Mouse (Mus musculus) myocyte (in vitro differentiated cells): Measurements from ENCODE around the gene Eif4a1. TPM values are rescaled to one million over a fixed set of nuclear protein-coding genes. Genes with fewer than 3 reads are reported as not detected.

ENCODE experiments used
- H3K27me3 ChIP-seq: one replicate; pipeline ENCODE4 v1.6.1; 2011; ENCODE audit not compliant: control insufficient read depth, insufficient read depth, insufficient read length
- H3K36me3 ChIP-seq: one replicate; pipeline ENCODE4 v1.6.1; 2011; ENCODE audit not compliant: control insufficient read depth, insufficient read depth
- H3K4me2 ChIP-seq: one replicate; pipeline ENCODE4 v1.6.1; 2011; ENCODE audit warnings: low read depth, control low read depth
- H3K4me3 ChIP-seq: one replicate; pipeline ENCODE4 v1.5.1; 2011; ENCODE audit warnings: mild to moderate bottlenecking, control low read depth, moderate library complexity
- H3K79me2 ChIP-seq: one replicate; pipeline ENCODE4 v1.6.1; 2011; ENCODE audit not compliant: control insufficient read depth, insufficient read depth
- H3ac ChIP-seq: one replicate; pipeline ENCODE4 v1.6.1; 2011; ENCODE audit not compliant: control insufficient read depth, insufficient read length
- CEBPB ChIP-seq: IDR thresholded peaks from 2 replicates; pipeline ENCODE4 v1.6.1; 2011; ENCODE audit warnings: mild to moderate bottlenecking, moderate library complexity; ENCODE audit not compliant: poor library complexity, insufficient read depth, severe bottlenecking
- E2F4 ChIP-seq: IDR thresholded peaks from one replicate; pipeline ENCODE4 v1.6.1; 2011; ENCODE audit warnings: mild to moderate bottlenecking, control low read depth, moderate library complexity; ENCODE audit not compliant: insufficient read depth
- MAX ChIP-seq: IDR thresholded peaks from one replicate; pipeline ENCODE4 v1.6.1; 2011; ENCODE audit warnings: low read depth, mild to moderate bottlenecking, control low read depth
- MYOD1 ChIP-seq, 3 experiments: IDR thresholded peaks; one replicate each; pipeline ENCODE4 v1.6.1; 2011; ENCODE audit warnings: control low read depth in 2 of 3, low read depth in 2 of 3, mild to moderate bottlenecking in 2 of 3, moderate library complexity in 1 of 3; ENCODE audit not compliant: insufficient read length in 2 of 3, control insufficient read depth in 1 of 3
- MYOG ChIP-seq, 3 experiments: IDR thresholded peaks; one replicate each; pipeline ENCODE4 v1.6.1; 2011; ENCODE audit warnings: control low read depth in 2 of 3, low read depth in 2 of 3, mild to moderate bottlenecking in 2 of 3; ENCODE audit not compliant: insufficient read length in 2 of 3, control insufficient read depth in 1 of 3, insufficient read depth in 1 of 3
- POLR2A ChIP-seq: IDR thresholded peaks from one replicate; pipeline ENCODE4 v1.6.1; 2011; ENCODE audit warnings: low read depth, mild to moderate bottlenecking, control low read depth, moderate library complexity; ENCODE audit not compliant: insufficient read length
- POLR2AphosphoS2 ChIP-seq: IDR thresholded peaks from one replicate; pipeline ENCODE4 v1.6.1; 2011; ENCODE audit warnings: low read depth, control low read depth; ENCODE audit not compliant: insufficient read length
- REST ChIP-seq: IDR thresholded peaks from one replicate; pipeline ENCODE4 v1.6.1; 2011; ENCODE audit warnings: mild to moderate bottlenecking, control low read depth, moderate library complexity; ENCODE audit not compliant: insufficient read depth, insufficient read length
- SRF ChIP-seq: IDR thresholded peaks from one replicate; pipeline ENCODE4 v1.6.1; 2011; ENCODE audit warnings: low read depth; ENCODE audit not compliant: control insufficient read depth, insufficient read length
- TCF12 ChIP-seq: IDR thresholded peaks from one replicate; pipeline ENCODE4 v1.6.1; 2011; ENCODE audit warnings: mild to moderate bottlenecking, control low read depth; ENCODE audit not compliant: poor library complexity, insufficient read depth, severe bottlenecking
- TCF3 ChIP-seq: IDR thresholded peaks from one replicate; pipeline ENCODE4 v1.6.1; 2011; ENCODE audit warnings: low read depth, control low read depth; ENCODE audit not compliant: insufficient read length
- USF1 ChIP-seq: IDR thresholded peaks from one replicate; pipeline ENCODE4 v1.6.1; 2011; ENCODE audit warnings: low read depth, mild to moderate bottlenecking, control low read depth, moderate library complexity
- polyA plus RNA-seq: library from polyadenylated mRNA; unstranded; fragments of >200 nt; fragmentation: generic; extraction: Trizol; gene quantifications from one replicate; pipeline ENCODE4 v1.2.1, GENCODE M21; 2012; ENCODE audit warnings: missing spikeins

Eif4a1 gene
- polyA plus RNA-seq, 1 experiment = 553 TPM

DNA sequence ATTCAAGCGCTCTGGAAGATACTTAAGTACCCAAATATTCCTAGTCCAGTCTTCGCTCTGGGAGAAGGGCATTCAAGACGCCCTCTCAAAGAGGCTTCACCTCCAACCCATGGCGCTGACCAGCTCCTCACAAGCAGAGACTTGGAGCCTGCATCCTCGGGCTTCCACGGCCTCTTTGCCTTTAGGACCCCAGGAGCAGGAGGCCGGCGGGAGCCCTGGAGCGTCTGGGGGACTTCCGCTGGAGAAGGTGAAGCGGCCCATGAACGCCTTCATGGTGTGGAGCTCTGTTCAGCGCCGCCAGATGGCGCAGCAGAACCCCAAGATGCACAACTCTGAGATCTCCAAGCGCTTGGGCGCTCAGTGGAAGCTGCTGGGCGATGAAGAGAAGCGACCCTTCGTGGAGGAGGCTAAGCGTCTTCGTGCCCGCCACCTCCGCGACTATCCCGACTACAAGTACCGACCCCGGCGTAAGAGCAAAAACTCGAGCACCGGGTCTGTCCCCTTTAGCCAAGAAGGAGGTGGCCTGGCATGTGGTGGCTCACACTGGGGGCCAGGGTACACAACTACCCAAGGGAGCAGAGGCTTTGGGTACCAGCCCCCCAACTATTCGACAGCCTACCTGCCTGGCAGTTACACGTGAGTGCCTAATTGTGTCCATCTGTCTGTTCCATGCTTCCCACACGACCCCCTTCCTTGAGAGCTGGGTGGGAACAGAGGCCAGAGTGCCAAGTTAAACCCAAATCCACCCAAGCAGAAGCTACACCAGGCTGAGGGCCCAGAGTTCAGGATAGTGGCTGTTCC lies 16.8 kb downstream of the Eif4a1 start, which contains the start of gene Sox15:
Gene Sox15 (plus strand): TSS at position 51 of the 801 bp plus-strand sequence.
- peaks cover 9% of the 10 kb centered on the region for H3K79me2 ChIP-seq
- H3K36me3 ChIP-seq = peaks cover 10% of the 10 kb centered on the region
- TF ChIP-seq USF1 (no peak), MYOG (IDR thresholded peaks at IDR 0.05; ENCODE audit: control insufficient read depth in 1 of 3, insufficient read depth in 1 of 3, insufficient read length in 2 of 3, low read depth in 2 of 3) (no peak), POLR2AphosphoS2 (no peak), TCF3 (no peak), MAX (no peak), E2F4 (no peak), MYOD1 (IDR thresholded peaks at IDR 0.05; ENCODE audit: control insufficient read depth in 1 of 3, insufficient read length in 2 of 3, low read depth in 2 of 3) (no peak), TCF12 (no peak), REST (no peak), POLR2A (no peak), CEBPB (no peak), SRF (no peak)
- no peak within 1 kb of the TSS for H3ac ChIP-seq
- no peak within 1 kb of the TSS for H3K4me3 ChIP-seq
- H3K4me2 ChIP-seq = no peak within 1 kb of the TSS
- no peaks in the 10 kb centered on the region for H3K27me3 ChIP-seq

DNA sequence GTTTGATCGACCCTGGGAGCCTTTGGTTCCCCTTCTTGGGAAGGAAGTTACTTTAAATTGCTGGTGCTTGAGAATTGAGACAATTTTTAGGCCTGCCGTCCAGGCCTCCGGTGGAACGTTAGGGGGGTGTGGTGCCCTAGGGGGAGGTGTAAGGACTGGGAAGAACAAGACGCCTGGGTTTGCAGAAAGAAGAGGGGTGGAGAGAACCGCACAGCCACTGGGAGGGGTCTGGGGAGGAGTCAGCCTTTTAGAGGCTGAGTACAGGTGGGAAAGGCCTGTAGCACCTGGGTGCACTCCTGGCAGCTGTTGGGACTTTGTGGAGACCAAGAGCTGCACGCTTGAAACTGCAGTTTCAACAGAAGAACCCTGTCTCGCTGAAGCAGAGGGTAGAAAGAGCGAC lies 17.5 kb downstream of the Eif4a1 start:
- TF ChIP-seq POLR2AphosphoS2 (no peak), MAX (no peak), MYOD1 (IDR thresholded peaks at IDR 0.05; ENCODE audit: control insufficient read depth in 1 of 3, insufficient read length in 2 of 3, low read depth in 2 of 3) (no peak), E2F4 (no peak), POLR2A (no peak), MYOG (IDR thresholded peaks at IDR 0.05; ENCODE audit: control insufficient read depth in 1 of 3, insufficient read depth in 1 of 3, insufficient read length in 2 of 3, low read depth in 2 of 3) (no peak), TCF3 (no peak), USF1 (no peak), CEBPB (no peak), SRF (no peak), TCF12 (no peak), REST (no peak)
- H3K79me2 ChIP-seq = peaks cover 2% of the 10 kb centered on the region
- H3K4me3 ChIP-seq = no peak overlapping the region
- H3K27me3 ChIP-seq = no peaks in the 10 kb centered on the region
- H3K36me3 ChIP-seq = peaks cover 14% of the 10 kb centered on the region
- H3K4me2 ChIP-seq = no peak overlapping the region
- H3ac ChIP-seq = no peak overlapping the region

- Histone ChIP-seq H3ac (no peak overlapping the region), H3K36me3 (peaks cover 27% of the 10 kb centered on the region), H3K4me3 (no peak overlapping the region), H3K79me2 (no peaks in the 10 kb centered on the region), H3K27me3 (no peaks in the 10 kb centered on the region), H3K4me2 (no peak overlapping the region)
- TF ChIP-seq MYOG (IDR thresholded peaks at IDR 0.05; ENCODE audit: control insufficient read depth in 1 of 3, insufficient read depth in 1 of 3, insufficient read length in 2 of 3, low read depth in 2 of 3) (no peak), TCF3 (no peak)
These were observed 18.8 kb downstream of the Eif4a1 start for GRCm38 (mm10) chr11:69653399-69653798.

DNA sequence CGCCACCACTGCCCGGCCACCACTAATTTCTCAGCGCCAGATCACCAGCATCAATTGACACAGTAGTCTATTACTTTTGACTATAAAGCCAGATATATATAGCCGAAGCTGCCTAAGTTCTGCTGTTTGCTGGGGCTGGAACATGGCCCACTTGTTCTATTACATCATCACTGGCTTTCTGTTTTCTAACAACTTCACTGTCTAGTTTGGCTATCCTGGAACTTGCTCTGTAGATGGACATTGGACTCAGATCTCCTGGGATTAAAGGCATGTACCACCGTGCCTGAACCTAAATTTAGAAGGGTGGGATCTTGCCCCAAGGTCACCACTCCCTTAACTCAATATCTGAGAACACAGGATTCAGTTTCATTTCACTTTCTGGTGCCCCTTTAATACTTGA lies 26.4 kb downstream of the Eif4a1 start:
- Histone ChIP-seq H3K79me2 (no peaks in the 10 kb centered on the region), H3K4me3 (no peak overlapping the region), H3K4me2 (no peak overlapping the region), H3K36me3 (peaks cover 70% of the 10 kb centered on the region), H3ac (no peak overlapping the region), H3K27me3 (no peaks in the 10 kb centered on the region)
- no peak for TF ChIP-seq MAX
- TF ChIP-seq TCF12 = no peak
- no peak for TF ChIP-seq MYOD1 (IDR thresholded peaks at IDR 0.05; ENCODE audit: control insufficient read depth in 1 of 3, insufficient read length in 2 of 3, low read depth in 2 of 3)
- no peak for TF ChIP-seq POLR2AphosphoS2
- TF ChIP-seq SRF = no peak
- TF ChIP-seq E2F4 = no peak
- no peak for TF ChIP-seq TCF3
- no peak for TF ChIP-seq USF1
- no peak for TF ChIP-seq MYOG (IDR thresholded peaks at IDR 0.05; ENCODE audit: control insufficient read depth in 1 of 3, insufficient read depth in 1 of 3, insufficient read length in 2 of 3, low read depth in 2 of 3)
- TF ChIP-seq CEBPB = no peak
- TF ChIP-seq POLR2A = no peak
- no peak for TF ChIP-seq REST

GRCm38 (mm10) chr11:69635471-69635870 lies 36.8 kb downstream of the Eif4a1 start:
- Histone ChIP-seq H3K4me3 (no peak overlapping the region), H3K79me2 (peaks cover 47% of the 10 kb centered on the region), H3ac (no peak overlapping the region), H3K4me2 (peak overlapping the region; percentile 95), H3K36me3 (peaks cover 15% of the 10 kb centered on the region), H3K27me3 (no peaks in the 10 kb centered on the region)
- no peak for TF ChIP-seq POLR2AphosphoS2
- no peak for TF ChIP-seq USF1
- no peak for TF ChIP-seq MYOG (IDR thresholded peaks at IDR 0.05; ENCODE audit: control insufficient read depth in 1 of 3, insufficient read depth in 1 of 3, insufficient read length in 2 of 3, low read depth in 2 of 3)
- no peak for TF ChIP-seq SRF
- no peak for TF ChIP-seq MAX
- no peak for TF ChIP-seq MYOD1 (IDR thresholded peaks at IDR 0.05; ENCODE audit: control insufficient read depth in 1 of 3, insufficient read length in 2 of 3, low read depth in 2 of 3)
- no peak for TF ChIP-seq TCF3
- TF ChIP-seq REST = no peak
- TF ChIP-seq POLR2A = no peak
- TF ChIP-seq CEBPB = no peak
- no peak for TF ChIP-seq E2F4
- TF ChIP-seq TCF12 = no peak
